Mouse (Mus musculus): ENCODE data around the gene Mt4. TPM values are rescaled to one million over a fixed set of nuclear protein-coding genes. Genes with fewer than 3 reads are reported as not detected.

Mt4 gene
- polyA plus RNA-seq (2015; fragmentation: Nextera tagmentation; extraction: Ambion mirVana) = not detected in 2 replicates

- H3K4me2 ChIP-seq = no peak within 1 kb of the TSS
- H3K9me3 ChIP-seq (replicated peaks) = no peaks in the 10 kb centered on the region
- no peak within 1 kb of the TSS for H3K9ac ChIP-seq
- no peak within 1 kb of the TSS for H3K27ac ChIP-seq
- ATAC-seq (replicated peaks; ENCODE audit: insufficient number of reproducible peaks, insufficient read depth, low FRiP score, low read depth) = no peak
- H3K36me3 ChIP-seq = no peaks in the 10 kb centered on the region
- WGBS = 48% methylated on average over 6 of the region's 6 CpGs
- H3K4me3 ChIP-seq = no peak within 1 kb of the TSS
- no peaks in the 10 kb centered on the region for H3K27me3 ChIP-seq
- no peaks in the 10 kb centered on the region for H3K4me1 ChIP-seq (replicated peaks)
Measured at GRCm38 (mm10) chr8:94136933-94137332, at the start of gene Mt4. Gene Mt4 (plus strand): TSS chr8:94137197.

GRCm38 (mm10) chr8:94087964-94088363, 49.0 kb upstream of the Mt4 start:
- 77% methylated on average over 9 of the region's 9 CpGs for WGBS
- no peak for ATAC-seq (replicated peaks; ENCODE audit: insufficient number of reproducible peaks, insufficient read depth, low FRiP score, low read depth)
- no peak overlapping the region for H3K9ac ChIP-seq
- H3K4me3 ChIP-seq = no peak overlapping the region
- H3K27ac ChIP-seq = no peak overlapping the region
- no peak overlapping the region for H3K4me2 ChIP-seq
- no peaks in the 10 kb centered on the region for H3K9me3 ChIP-seq (replicated peaks)
- H3K36me3 ChIP-seq = peaks cover 4% of the 10 kb centered on the region; the same call in 1 of the 2 replicates
- H3K27me3 ChIP-seq = no peaks in the 10 kb centered on the region
- H3K4me1 ChIP-seq (replicated peaks) = no peaks in the 10 kb centered on the region

DNA sequence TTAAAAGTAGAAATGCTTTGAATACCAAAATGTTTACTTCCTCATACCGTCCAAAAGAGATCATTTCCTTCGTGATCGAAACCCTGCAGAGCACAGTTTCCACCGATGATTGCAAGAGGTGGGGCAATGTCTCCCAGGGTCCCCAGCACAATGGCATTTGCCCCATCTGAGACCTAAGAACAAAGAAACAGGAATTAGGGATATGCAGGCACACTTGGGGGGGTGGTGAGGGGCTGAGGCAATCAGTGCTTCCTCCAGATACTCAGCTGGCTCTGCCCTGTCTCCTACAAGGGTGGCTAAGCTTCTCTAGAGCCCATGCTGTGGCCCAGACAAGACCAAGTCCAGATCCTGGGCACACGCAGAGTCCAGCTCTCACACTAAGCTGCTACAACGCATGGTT, 47.3 kb upstream of the Mt4 start:
- Histone ChIP-seq H3K4me1 (replicated peaks) (peaks cover 5% of the 10 kb centered on the region; the same call in 1 of the 2 replicates), H3K36me3 (peaks cover 4% of the 10 kb centered on the region; the same call in 1 of the 2 replicates), H3K9ac (no peak overlapping the region), H3K27me3 (no peaks in the 10 kb centered on the region), H3K4me2 (no peak overlapping the region), H3K9me3 (replicated peaks) (no peaks in the 10 kb centered on the region), H3K27ac (no peak overlapping the region), H3K4me3 (no peak overlapping the region)
- no peak for ATAC-seq (replicated peaks; ENCODE audit: insufficient number of reproducible peaks, insufficient read depth, low FRiP score, low read depth)
- 64% methylated on average over 6 of the region's 6 CpGs for WGBS

DNA sequence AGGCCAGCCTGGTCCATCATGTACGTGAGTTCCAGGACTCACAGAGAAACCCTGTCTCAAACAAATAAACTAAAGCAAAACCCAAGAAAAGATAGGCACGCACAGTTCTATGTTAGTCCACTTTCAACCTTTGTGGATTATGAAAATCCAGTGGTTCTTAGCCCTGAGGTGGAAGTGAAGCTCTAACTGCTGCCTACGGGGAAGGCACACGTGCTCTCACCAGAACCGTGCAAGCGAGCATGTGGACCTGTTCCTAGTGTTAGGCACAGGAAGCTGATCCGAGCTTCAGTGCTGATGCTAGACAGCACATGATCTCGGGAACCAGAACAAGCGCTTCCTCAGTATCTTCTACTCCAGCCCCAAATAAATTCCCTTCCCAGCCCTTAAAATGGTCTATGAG, 44.1 kb upstream of the Mt4 start:
- ATAC-seq (replicated peaks; ENCODE audit: insufficient number of reproducible peaks, insufficient read depth, low FRiP score, low read depth) = no peak
- Histone ChIP-seq H3K36me3 (no peaks in the 10 kb centered on the region), H3K9ac (no peak overlapping the region), H3K4me2 (no peak overlapping the region), H3K4me3 (no peak overlapping the region), H3K27me3 (no peaks in the 10 kb centered on the region), H3K4me1 (replicated peaks) (peaks cover 11% of the 10 kb centered on the region), H3K9me3 (replicated peaks) (no peaks in the 10 kb centered on the region), H3K27ac (no peak overlapping the region)
- 77% methylated on average over 9 of the region's 9 CpGs for WGBS

DNA sequence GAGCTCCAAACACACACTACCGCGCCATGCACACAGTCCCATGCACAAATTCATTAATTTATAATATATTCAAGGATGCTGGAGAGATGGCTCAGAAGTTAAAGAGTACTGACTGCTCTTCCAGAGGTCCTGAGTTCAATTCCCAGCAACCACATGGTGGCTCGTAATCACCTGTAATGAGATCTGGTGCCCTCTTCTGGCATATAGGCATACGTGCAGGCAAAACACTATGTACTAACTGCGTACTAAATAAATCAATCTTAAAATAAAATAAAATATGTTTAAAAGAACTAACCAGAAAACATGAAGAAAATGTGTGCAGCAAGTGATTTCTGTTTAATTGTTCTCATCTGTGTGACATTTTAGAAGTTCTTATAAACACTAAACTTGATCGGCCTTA, 42.7 kb upstream of the Mt4 start:
- Histone ChIP-seq H3K27ac (no peak overlapping the region), H3K9ac (no peak overlapping the region), H3K9me3 (replicated peaks) (no peaks in the 10 kb centered on the region), H3K4me3 (no peak overlapping the region), H3K36me3 (no peaks in the 10 kb centered on the region), H3K4me1 (replicated peaks) (peaks cover 14% of the 10 kb centered on the region), H3K4me2 (no peak overlapping the region), H3K27me3 (no peaks in the 10 kb centered on the region)
- ATAC-seq (replicated peaks; ENCODE audit: insufficient number of reproducible peaks, insufficient read depth, low FRiP score, low read depth) = no peak
- 79% methylated on average over 6 of the region's 6 CpGs for WGBS

- peak within 1 kb of the TSS; percentile 92 for H3K27ac ChIP-seq
- H3K27me3 ChIP-seq = no peaks in the 10 kb centered on the region
- peaks cover 13% of the 10 kb centered on the region for H3K4me1 ChIP-seq (replicated peaks)
- H3K36me3 ChIP-seq = no peaks in the 10 kb centered on the region
- H3K4me2 ChIP-seq = peak within 1 kb of the TSS; percentile 79
- ATAC-seq (replicated peaks; ENCODE audit: insufficient number of reproducible peaks, insufficient read depth, low FRiP score, low read depth) = peak; percentile 100
- H3K4me3 ChIP-seq = peak within 1 kb of the TSS; percentile 80
- WGBS = 2% methylated on average over 61 of the region's 61 CpGs
- peak within 1 kb of the TSS; percentile 61 for H3K9ac ChIP-seq
- H3K9me3 ChIP-seq (replicated peaks) = no peaks in the 10 kb centered on the region
Measured at GRCm38 (mm10) chr8:94098081-94098974, 38.7 kb upstream of the Mt4 start, which contains the start of gene Bbs2. Gene Bbs2 (minus strand): TSS chr8:94098928.

- Histone ChIP-seq H3K4me2 (peak overlapping the region; percentile 79), H3K9me3 (replicated peaks) (no peaks in the 10 kb centered on the region), H3K27me3 (no peaks in the 10 kb centered on the region), H3K9ac (peak overlapping the region; percentile 60; the same call in 1 of the 2 replicates), H3K4me1 (replicated peaks) (peaks cover 9% of the 10 kb centered on the region), H3K36me3 (no peaks in the 10 kb centered on the region), H3K4me3 (peak overlapping the region; percentile 80), H3K27ac (peak overlapping the region; percentile 92)
- 46% methylated on average over 4 of the region's 4 CpGs for WGBS
- no peak for ATAC-seq (replicated peaks; ENCODE audit: insufficient number of reproducible peaks, insufficient read depth, low FRiP score, low read depth)
Measured at GRCm38 (mm10) chr8:94098996-94099395, 38.0 kb upstream of the Mt4 start.

DNA sequence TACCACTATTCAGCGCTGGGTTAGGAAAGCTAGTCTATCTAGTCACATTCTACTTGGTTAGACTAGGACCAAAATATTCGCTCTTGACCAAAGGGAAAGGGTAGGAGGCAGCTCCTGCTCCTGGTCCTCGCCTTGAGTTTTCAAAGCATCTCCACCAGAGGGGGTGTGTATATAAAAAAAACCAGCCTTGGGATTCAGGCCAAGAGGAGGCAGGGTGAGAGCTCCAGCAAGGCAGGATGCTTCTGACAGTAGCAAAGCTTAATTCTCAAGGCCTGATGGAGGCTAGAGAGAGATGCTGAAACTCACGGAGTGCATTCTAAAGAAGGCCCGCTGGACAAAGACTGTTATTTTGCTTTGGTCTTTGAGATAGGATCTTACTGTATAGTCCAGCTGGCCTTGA, 32.9 kb upstream of the Mt4 start:
- Histone ChIP-seq H3K36me3 (no peaks in the 10 kb centered on the region), H3K4me2 (no peak overlapping the region), H3K9ac (no peak overlapping the region), H3K4me3 (no peak overlapping the region), H3K27ac (no peak overlapping the region), H3K4me1 (replicated peaks) (no peaks in the 10 kb centered on the region; the same call in 1 of the 2 replicates), H3K9me3 (replicated peaks) (no peaks in the 10 kb centered on the region), H3K27me3 (no peaks in the 10 kb centered on the region)
- 46% methylated on average over 5 of the region's 5 CpGs for WGBS
- ATAC-seq (replicated peaks; ENCODE audit: insufficient number of reproducible peaks, insufficient read depth, low FRiP score, low read depth) = no peak

DNA sequence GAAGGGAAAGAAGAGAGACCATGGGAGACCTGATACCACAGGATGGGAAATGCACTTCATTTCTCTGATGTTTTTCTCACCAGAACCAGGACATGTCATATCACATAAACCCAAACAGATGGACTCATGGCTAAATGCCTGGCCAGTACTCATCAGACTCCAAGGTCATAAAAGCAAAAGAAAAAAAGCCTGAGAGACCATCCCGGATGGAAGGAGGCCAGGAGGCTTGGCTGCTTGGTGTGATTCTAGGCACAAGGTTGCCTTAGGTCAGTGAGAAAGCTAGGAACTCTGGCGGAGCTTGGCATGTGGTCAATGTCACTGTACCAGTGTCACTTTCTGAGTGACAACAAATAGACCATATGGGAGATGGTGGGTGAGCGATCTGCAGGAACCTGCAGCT, 29.1 kb upstream of the Mt4 start:
- H3K4me3 ChIP-seq = no peak overlapping the region

GRCm38 (mm10) chr8:94109396-94109795, 27.6 kb upstream of the Mt4 start:
- peaks cover 4% of the 10 kb centered on the region; the same call in 1 of the 2 replicates for H3K4me1 ChIP-seq (replicated peaks)
- H3K27ac ChIP-seq = no peak overlapping the region
- H3K36me3 ChIP-seq = no peaks in the 10 kb centered on the region
- H3K27me3 ChIP-seq = no peaks in the 10 kb centered on the region
- H3K4me3 ChIP-seq = no peak overlapping the region
- WGBS = 62% methylated on average over 6 of the region's 6 CpGs
- no peaks in the 10 kb centered on the region for H3K9me3 ChIP-seq (replicated peaks)
- no peak overlapping the region for H3K4me2 ChIP-seq
- ATAC-seq (replicated peaks; ENCODE audit: insufficient number of reproducible peaks, insufficient read depth, low FRiP score, low read depth) = no peak
- H3K9ac ChIP-seq = no peak overlapping the region

More for the DNA sequence above, 29.1 kb upstream of the Mt4 start:
- Histone ChIP-seq H3K4me1 (replicated peaks) (no peaks in the 10 kb centered on the region), H3K27ac (no peak overlapping the region), H3K9me3 (replicated peaks) (no peaks in the 10 kb centered on the region), H3K9ac (no peak overlapping the region), H3K36me3 (no peaks in the 10 kb centered on the region), H3K27me3 (no peaks in the 10 kb centered on the region), H3K4me2 (no peak overlapping the region)
- no peak for ATAC-seq (replicated peaks; ENCODE audit: insufficient number of reproducible peaks, insufficient read depth, low FRiP score, low read depth)
- 56% methylated on average over 3 of the region's 3 CpGs for WGBS

GRCm38 (mm10) chr8:94109835-94110234, 27.2 kb upstream of the Mt4 start:
- Histone ChIP-seq H3K9ac (no peak overlapping the region), H3K9me3 (replicated peaks) (no peaks in the 10 kb centered on the region), H3K36me3 (no peaks in the 10 kb centered on the region), H3K4me2 (no peak overlapping the region), H3K4me3 (no peak overlapping the region), H3K4me1 (replicated peaks) (peaks cover 4% of the 10 kb centered on the region; the same call in 1 of the 2 replicates), H3K27me3 (no peaks in the 10 kb centered on the region), H3K27ac (no peak overlapping the region)
- ATAC-seq (replicated peaks; ENCODE audit: insufficient number of reproducible peaks, insufficient read depth, low FRiP score, low read depth) = no peak
- 76% methylated on average over 5 of the region's 5 CpGs for WGBS

Measured in heart, embryonic 15.5 days (tissue).